Mouse (Mus musculus): ENCODE results near the gene Trf. TPM values are rescaled to one million over a fixed set of nuclear protein-coding genes. Genes with fewer than 3 reads are reported as not detected.

Gene Trf
- polyA plus RNA-seq, 1 experiment from 2014 or later: 30.0 TPM

DNA sequence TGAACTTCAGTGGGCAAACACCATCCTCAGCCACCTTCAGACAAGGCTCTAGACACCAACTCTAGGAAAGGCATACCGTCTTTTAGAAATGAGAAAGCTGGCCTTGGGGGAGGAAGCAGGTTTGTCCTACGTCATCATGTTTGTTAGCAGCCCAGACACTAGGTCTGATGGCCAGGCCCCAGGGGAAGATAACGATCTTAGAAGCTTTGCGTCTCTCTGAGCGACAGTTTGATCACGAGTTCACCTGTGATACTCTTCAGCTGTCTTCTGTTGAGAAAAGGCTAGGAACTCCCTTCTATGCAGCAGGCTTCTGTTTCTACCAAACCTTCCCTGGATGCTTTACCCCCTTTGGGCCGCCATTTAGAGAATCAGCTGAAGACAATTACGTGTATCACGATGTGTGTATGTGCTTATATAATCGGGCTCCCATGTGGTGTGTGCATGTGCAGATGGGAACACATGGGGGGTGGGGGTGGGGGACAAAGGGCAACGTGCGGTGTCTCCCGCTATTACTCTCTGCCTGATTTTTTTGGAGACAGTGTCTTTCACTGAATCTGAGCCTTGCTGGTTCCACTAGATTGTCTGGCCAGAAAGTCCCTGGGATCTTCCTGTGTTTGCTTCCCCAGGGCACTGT is 1.8 kb downstream of the Trf start:
- no peaks in the 10 kb centered on the region for H3K27me3 ChIP-seq (replicated peaks; ENCODE audit: control insufficient read depth, insufficient read depth, low read length)
- DNase-seq (ENCODE audit: low spot score) (no peak), ATAC-seq (no peak)
- H3K36me3 ChIP-seq (ENCODE audit: control insufficient read depth, insufficient read depth, low read length): no peaks in the 10 kb centered on the region
- peaks cover 6% of the 10 kb centered on the region; the same call in 1 of the 2 replicates for H3K4me1 ChIP-seq (ENCODE audit: control insufficient read depth, insufficient read depth, low read length)
- no peak overlapping the region for H3K27ac ChIP-seq (ENCODE audit: low read depth, low read length)
- no peaks in the 10 kb centered on the region for H3K9me3 ChIP-seq (replicated peaks; ENCODE audit: control insufficient read depth, low read length)
- WGBS: 87% methylated on average over 13 of the region's 13 CpGs
- no peak overlapping the region for H3K9ac ChIP-seq (ENCODE audit: low read length)
- no peak overlapping the region for H3K4me2 ChIP-seq (ENCODE audit: low read length)
- H3K4me3 ChIP-seq (ENCODE audit: low read depth, low read length): no peak overlapping the region

DNA sequence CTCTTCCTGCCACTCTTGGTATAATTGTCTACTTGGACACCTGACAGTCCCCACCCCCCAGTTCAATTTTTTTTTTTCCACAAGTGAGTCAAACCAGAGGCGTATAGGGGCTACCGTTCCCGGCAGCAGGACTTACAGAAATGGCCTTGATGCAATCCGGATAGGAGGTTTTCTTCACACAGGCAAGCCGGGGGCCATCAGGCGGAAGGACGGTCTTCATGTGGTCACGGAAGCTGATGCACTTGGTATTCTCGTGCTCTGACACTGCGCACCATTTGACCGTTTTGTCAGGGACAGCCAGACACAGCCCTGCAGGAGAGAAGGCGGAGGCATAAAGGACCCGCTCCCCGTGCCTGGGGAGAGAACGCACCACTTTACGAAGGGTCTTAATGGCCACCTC is 2.5 kb downstream of the Trf start:
- no peak overlapping the region for H3K4me2 ChIP-seq (ENCODE audit: low read length)
- H3K27ac ChIP-seq (ENCODE audit: low read depth, low read length): no peak overlapping the region
- H3K36me3 ChIP-seq (ENCODE audit: control insufficient read depth, insufficient read depth, low read length): no peaks in the 10 kb centered on the region
- 89% methylated on average over 16 of the region's 16 CpGs for WGBS
- H3K27me3 ChIP-seq (replicated peaks; ENCODE audit: control insufficient read depth, insufficient read depth, low read length): no peaks in the 10 kb centered on the region
- no peak overlapping the region for H3K9ac ChIP-seq (ENCODE audit: low read length)
- H3K4me3 ChIP-seq (ENCODE audit: low read depth, low read length): no peak overlapping the region
- H3K9me3 ChIP-seq (replicated peaks; ENCODE audit: control insufficient read depth, low read length): no peaks in the 10 kb centered on the region
- DNase-seq (ENCODE audit: low spot score) (no peak), ATAC-seq (no peak)
- H3K4me1 ChIP-seq (ENCODE audit: control insufficient read depth, insufficient read depth, low read length): peaks cover 6% of the 10 kb centered on the region; the same call in 1 of the 2 replicates

- ATAC-seq (no peak), DNase-seq (ENCODE audit: low spot score) (no peak)
- Histone ChIP-seq H3K27ac (ENCODE audit: low read depth, low read length) (no peak overlapping the region), H3K9ac (ENCODE audit: low read length) (no peak overlapping the region), H3K4me3 (ENCODE audit: low read depth, low read length) (no peak overlapping the region), H3K4me1 (ENCODE audit: control insufficient read depth, insufficient read depth, low read length) (peaks cover 6% of the 10 kb centered on the region; the same call in 1 of the 2 replicates), H3K4me2 (ENCODE audit: low read length) (no peak overlapping the region), H3K27me3 (replicated peaks; ENCODE audit: control insufficient read depth, insufficient read depth, low read length) (no peaks in the 10 kb centered on the region), H3K9me3 (replicated peaks; ENCODE audit: control insufficient read depth, low read length) (no peaks in the 10 kb centered on the region), H3K36me3 (ENCODE audit: control insufficient read depth, insufficient read depth, low read length) (no peaks in the 10 kb centered on the region)
- WGBS: 94% methylated on average over 15 of the region's 15 CpGs
Observed at GRCm38 (mm10) chr9:103226806-103227205, 3.4 kb downstream of the Trf start.

DNA sequence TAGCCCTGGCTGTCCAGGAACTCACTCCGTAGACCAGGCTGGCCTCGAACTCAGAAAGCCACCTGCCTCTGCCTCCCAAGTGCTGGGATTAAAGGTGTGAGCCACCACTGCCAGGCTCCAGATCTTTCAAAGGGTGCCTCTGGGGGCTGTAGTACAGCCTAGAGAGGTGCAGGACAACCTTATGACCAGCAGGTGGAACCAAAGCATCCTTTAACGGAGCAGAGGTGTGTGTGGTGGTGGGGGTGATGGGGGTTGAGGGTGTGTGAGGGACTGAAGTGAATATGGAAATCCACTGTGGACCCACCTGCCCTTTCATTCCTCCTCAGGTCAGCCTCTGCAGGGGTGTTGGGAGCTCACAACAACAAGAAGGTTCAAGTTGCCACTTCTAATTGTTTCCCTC is 4.8 kb downstream of the Trf start:
- Histone ChIP-seq H3K27ac (ENCODE audit: low read depth, low read length) (no peak overlapping the region), H3K9me3 (replicated peaks; ENCODE audit: control insufficient read depth, low read length) (no peaks in the 10 kb centered on the region), H3K9ac (ENCODE audit: low read length) (no peak overlapping the region), H3K4me3 (ENCODE audit: low read depth, low read length) (no peak overlapping the region), H3K36me3 (ENCODE audit: control insufficient read depth, insufficient read depth, low read length) (no peaks in the 10 kb centered on the region), H3K4me1 (ENCODE audit: control insufficient read depth, insufficient read depth, low read length) (peaks cover 4% of the 10 kb centered on the region; the same call in 1 of the 2 replicates), H3K4me2 (ENCODE audit: low read length) (no peak overlapping the region), H3K27me3 (replicated peaks; ENCODE audit: control insufficient read depth, insufficient read depth, low read length) (no peaks in the 10 kb centered on the region)
- ATAC-seq (no peak), DNase-seq (ENCODE audit: low spot score) (peak; percentile 8)
- 70% methylated on average over 3 of the region's 3 CpGs for WGBS

DNA sequence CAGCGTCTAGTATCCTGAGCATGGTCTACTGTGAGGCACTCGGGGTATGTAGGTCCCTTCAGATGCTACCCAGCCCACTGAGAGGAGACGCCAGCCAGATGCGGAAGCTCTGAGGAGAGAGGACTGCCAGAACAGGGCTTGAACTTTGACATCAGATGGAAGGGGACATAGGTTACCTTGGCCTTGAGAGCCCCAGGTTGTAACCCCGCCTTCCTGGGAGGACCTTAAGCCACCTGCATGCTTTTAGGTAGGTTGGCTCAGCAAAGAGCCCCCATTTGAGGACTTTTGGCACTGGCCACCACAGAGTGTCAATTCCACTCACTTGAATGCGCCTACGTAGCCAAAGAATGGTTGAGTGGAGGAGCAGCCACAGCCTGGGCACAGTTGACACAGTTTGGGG is 5.5 kb downstream of the Trf start:
- no peaks in the 10 kb centered on the region for H3K27me3 ChIP-seq (replicated peaks; ENCODE audit: control insufficient read depth, insufficient read depth, low read length)
- DNase-seq (ENCODE audit: low spot score) (no peak), ATAC-seq (no peak)
- no peaks in the 10 kb centered on the region for H3K36me3 ChIP-seq (ENCODE audit: control insufficient read depth, insufficient read depth, low read length)
- 97% methylated on average over 7 of the region's 7 CpGs for WGBS
- H3K9ac ChIP-seq (ENCODE audit: low read length): no peak overlapping the region
- H3K4me3 ChIP-seq (ENCODE audit: low read depth, low read length): no peak overlapping the region
- no peak overlapping the region for H3K27ac ChIP-seq (ENCODE audit: low read depth, low read length)
- no peaks in the 10 kb centered on the region for H3K4me1 ChIP-seq (ENCODE audit: control insufficient read depth, insufficient read depth, low read length)
- no peaks in the 10 kb centered on the region for H3K9me3 ChIP-seq (replicated peaks; ENCODE audit: control insufficient read depth, low read length)
- H3K4me2 ChIP-seq (ENCODE audit: low read length): no peak overlapping the region

DNA sequence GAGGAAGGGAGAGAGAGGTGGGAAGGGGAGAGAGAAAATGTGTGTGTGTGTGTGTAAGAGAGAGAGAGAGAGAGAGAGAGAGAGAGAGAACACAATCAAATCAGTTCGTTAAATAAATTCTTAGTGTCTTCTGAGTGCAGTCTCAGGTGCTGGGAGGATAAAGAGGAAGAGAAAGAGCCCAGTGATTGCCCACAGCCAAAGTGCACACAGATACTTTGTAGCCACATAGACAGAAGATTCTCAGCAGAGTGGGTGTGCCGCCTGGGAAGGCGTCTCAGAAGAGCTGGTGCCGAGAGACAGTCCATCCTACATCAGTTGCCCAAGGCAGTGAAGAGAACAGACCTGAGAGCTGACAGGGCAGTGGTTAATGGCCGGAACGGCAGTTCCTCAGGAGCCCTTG is 16.0 kb downstream of the Trf start:
- Histone ChIP-seq H3K27ac (ENCODE audit: low read depth, low read length) (no peak overlapping the region), H3K4me2 (ENCODE audit: low read length) (no peak overlapping the region), H3K9me3 (replicated peaks; ENCODE audit: control insufficient read depth, low read length) (no peaks in the 10 kb centered on the region), H3K36me3 (ENCODE audit: control insufficient read depth, insufficient read depth, low read length) (no peaks in the 10 kb centered on the region), H3K27me3 (replicated peaks; ENCODE audit: control insufficient read depth, insufficient read depth, low read length) (no peaks in the 10 kb centered on the region), H3K9ac (ENCODE audit: low read length) (no peak overlapping the region), H3K4me3 (ENCODE audit: low read depth, low read length) (no peak overlapping the region), H3K4me1 (ENCODE audit: control insufficient read depth, insufficient read depth, low read length) (no peaks in the 10 kb centered on the region)
- DNase-seq (ENCODE audit: low spot score) (no peak), ATAC-seq (no peak)
- 91% methylated on average over 6 of the region's 6 CpGs for whole genome bisulfite sequencing

GRCm38 (mm10) chr9:103213631-103214030 is 16.6 kb downstream of the Trf start:
- Histone ChIP-seq H3K4me2 (ENCODE audit: low read length) (no peak overlapping the region), H3K4me1 (ENCODE audit: control insufficient read depth, insufficient read depth, low read length) (no peaks in the 10 kb centered on the region), H3K9ac (ENCODE audit: low read length) (no peak overlapping the region), H3K9me3 (replicated peaks; ENCODE audit: control insufficient read depth, low read length) (no peaks in the 10 kb centered on the region), H3K27me3 (replicated peaks; ENCODE audit: control insufficient read depth, insufficient read depth, low read length) (no peaks in the 10 kb centered on the region), H3K4me3 (ENCODE audit: low read depth, low read length) (no peak overlapping the region), H3K27ac (ENCODE audit: low read depth, low read length) (no peak overlapping the region), H3K36me3 (ENCODE audit: control insufficient read depth, insufficient read depth, low read length) (no peaks in the 10 kb centered on the region)
- WGBS: 45% methylated on average over 2 of the region's 2 CpGs
- peak; percentile 10 for DNase-seq (ENCODE audit: low spot score)
- no peak for ATAC-seq

GRCm38 (mm10) chr9:103212654-103213420 is 17.4 kb downstream of the Trf start:
- Histone ChIP-seq H3K27me3 (replicated peaks; ENCODE audit: control insufficient read depth, insufficient read depth, low read length) (no peaks in the 10 kb centered on the region), H3K36me3 (ENCODE audit: control insufficient read depth, insufficient read depth, low read length) (no peaks in the 10 kb centered on the region), H3K4me2 (ENCODE audit: low read length) (no peak overlapping the region), H3K9ac (ENCODE audit: low read length) (no peak overlapping the region), H3K27ac (ENCODE audit: low read depth, low read length) (no peak overlapping the region), H3K9me3 (replicated peaks; ENCODE audit: control insufficient read depth, low read length) (no peaks in the 10 kb centered on the region), H3K4me1 (ENCODE audit: control insufficient read depth, insufficient read depth, low read length) (no peaks in the 10 kb centered on the region), H3K4me3 (ENCODE audit: low read depth, low read length) (no peak overlapping the region)
- WGBS: 81% methylated on average over 28 of the region's 28 CpGs
- ATAC-seq (no peak), DNase-seq (ENCODE audit: low spot score) (peak; percentile 45)

- H3K27ac ChIP-seq (ENCODE audit: low read depth, low read length): no peak overlapping the region
- H3K4me3 ChIP-seq (ENCODE audit: low read depth, low read length): no peak overlapping the region
- H3K27me3 ChIP-seq (replicated peaks; ENCODE audit: control insufficient read depth, insufficient read depth, low read length): no peaks in the 10 kb centered on the region
- H3K9ac ChIP-seq (ENCODE audit: low read length): no peak overlapping the region
- no peaks in the 10 kb centered on the region for H3K36me3 ChIP-seq (ENCODE audit: control insufficient read depth, insufficient read depth, low read length)
- WGBS: 38% methylated on average over 6 of the region's 6 CpGs
- no peaks in the 10 kb centered on the region for H3K9me3 ChIP-seq (replicated peaks; ENCODE audit: control insufficient read depth, low read length)
- H3K4me2 ChIP-seq (ENCODE audit: low read length): no peak overlapping the region
- H3K4me1 ChIP-seq (ENCODE audit: control insufficient read depth, insufficient read depth, low read length): no peaks in the 10 kb centered on the region
- peak; percentile 14 for DNase-seq (ENCODE audit: low spot score)
- ATAC-seq: no peak
Observed at GRCm38 (mm10) chr9:103208802-103209423, 21.3 kb downstream of the Trf start.

All from forebrain, embryonic 14.5 days (tissue).